Mouse (Mus musculus) liver, embryonic 11.5 days (tissue): ENCODE results near the gene Nmnat3. TPM values are rescaled to one million over a fixed set of nuclear protein-coding genes. Genes with fewer than 3 reads are reported as not detected.

Experiments
- ATAC-seq: fragments of 200-750 bp; cut with Nextera tagmentation; replicated peaks from 2 replicates; pipeline ENCODE4 v1.8.0; 2017; ENCODE audit warnings: moderate number of reproducible peaks, mild to moderate bottlenecking, moderate TSS enrichment, moderate library complexity; ENCODE audit not compliant: low FRiP score
- DNase-seq: peaks from one replicate; pipeline ENCODE4 v3.0.0-alpha.2; 2017; ENCODE audit warnings: low spot score
- H3K27ac ChIP-seq: fragments of 300-500 bp; sonication (generic); 2 replicates; pipeline ENCODE4 v1.5.1; 2014; ENCODE audit warnings: mild to moderate bottlenecking, low read depth, low read length, control low read depth
- H3K27me3 ChIP-seq: fragments of 300-500 bp; sonication (generic); replicated peaks from 2 replicates; pipeline ENCODE4 v1.6.1; 2014; ENCODE audit warnings: low read length, mixed read lengths; ENCODE audit not compliant: control insufficient read depth, insufficient read depth
- H3K36me3 ChIP-seq: fragments of 300-500 bp; sonication (generic); 2 replicates; pipeline ENCODE4 v1.6.1; 2014; ENCODE audit warnings: mild to moderate bottlenecking, low read length, moderate library complexity, mixed read lengths; ENCODE audit not compliant: control insufficient read depth, insufficient read depth
- H3K4me1 ChIP-seq: fragments of 300-500 bp; sonication (generic); replicated peaks from 2 replicates; pipeline ENCODE4 v1.6.1; 2014; ENCODE audit warnings: low read length, mixed read lengths; ENCODE audit not compliant: control insufficient read depth, insufficient read depth
- H3K4me2 ChIP-seq: fragments of 300-500 bp; sonication (generic); 2 replicates; pipeline ENCODE4 v1.6.1; 2014; ENCODE audit warnings: mild to moderate bottlenecking, control low read depth, moderate library complexity
- H3K4me3 ChIP-seq: fragments of 300-500 bp; sonication (generic); 2 replicates; pipeline ENCODE4 v1.5.1; 2014; ENCODE audit warnings: low read depth, low read length, control low read depth
- H3K9ac ChIP-seq: fragments of 300-500 bp; sonication (generic); 2 replicates; pipeline ENCODE4 v1.6.1; 2014; ENCODE audit warnings: low read depth, low read length, control low read depth
- H3K9me3 ChIP-seq: fragments of 300-500 bp; sonication (generic); 2 replicates; pipeline ENCODE4 v1.6.1; 2016; ENCODE audit warnings: low read length, inconsistent platforms, mixed read lengths; ENCODE audit not compliant: control insufficient read depth
- WGBS: fragments of 180-500 bp; shearing (Covaris S2); extraction: QIAGEN DNeasy Blood & Tissue Kit; methylation state at CpG from one replicate; pipeline ENCODE4 v1.1.7; 2014; 5-methylcytosine and 5-hydroxymethylcytosine counted together
- polyA plus RNA-seq: library from polyadenylated mRNA; unstranded; fragments of >200 nt; fragmentation: Nextera tagmentation; extraction: Ambion mirVana; gene quantifications from 2 replicates; pipeline ENCODE4 v1.2.1, GENCODE M21; 2014

The Nmnat3 gene
- polyA plus RNA-seq, 1 experiment from 2014 or later: 35.9 TPM

GRCm38 (mm10) chr9:98298761-98299160, 11.5 kb downstream of the Nmnat3 start:
- Histone ChIP-seq H3K9me3 (no peaks in the 10 kb centered on the region), H3K4me3 (peak overlapping the region; percentile 39), H3K4me2 (peak overlapping the region; percentile 66), H3K27ac (peak overlapping the region; percentile 91), H3K4me1 (peaks cover 14% of the 10 kb centered on the region), H3K27me3 (no peaks in the 10 kb centered on the region), H3K36me3 (peaks cover 4% of the 10 kb centered on the region), H3K9ac (peak overlapping the region; percentile 46; the same call in 1 of the 2 replicates)
- whole genome bisulfite sequencing: 41% methylated on average over 3 of the region's 3 CpGs
- ATAC-seq (peak; percentile 18), DNase-seq (no peak)

GRCm38 (mm10) chr9:98299235-98299634, 12.0 kb downstream of the Nmnat3 start:
- peak overlapping the region; percentile 59 for H3K9ac ChIP-seq
- peak overlapping the region; percentile 18; the same call in 1 of the 2 replicates for H3K4me3 ChIP-seq
- WGBS: 35% methylated on average over 7 of the region's 7 CpGs
- no peaks in the 10 kb centered on the region for H3K9me3 ChIP-seq
- peak overlapping the region; percentile 66 for H3K4me2 ChIP-seq
- H3K36me3 ChIP-seq: peaks cover 4% of the 10 kb centered on the region
- ATAC-seq (peak; percentile 91), DNase-seq (peak; percentile 37)
- H3K4me1 ChIP-seq: peaks cover 14% of the 10 kb centered on the region
- peak overlapping the region; percentile 91 for H3K27ac ChIP-seq
- no peaks in the 10 kb centered on the region for H3K27me3 ChIP-seq

GRCm38 (mm10) chr9:98300582-98300981, 13.3 kb downstream of the Nmnat3 start:
- Histone ChIP-seq H3K36me3 (peaks cover 4% of the 10 kb centered on the region), H3K4me3 (no peak overlapping the region), H3K9ac (0 out of 2 replicates have a peak overlapping the region, but pooled peaks have one; percentile 30), H3K27ac (no peak overlapping the region; the same call in 1 of the 2 replicates), H3K9me3 (no peaks in the 10 kb centered on the region), H3K4me1 (peaks cover 14% of the 10 kb centered on the region), H3K4me2 (no peak overlapping the region), H3K27me3 (no peaks in the 10 kb centered on the region)
- WGBS: 75% methylated on average over 7 of the region's 7 CpGs
- ATAC-seq (no peak), DNase-seq (no peak)

- no peak overlapping the region for H3K27ac ChIP-seq
- no peak overlapping the region for H3K9ac ChIP-seq
- no peak for ATAC-seq
- H3K27me3 ChIP-seq: no peaks in the 10 kb centered on the region
- WGBS: 76% methylated on average over 6 of the region's 6 CpGs
- H3K4me3 ChIP-seq: no peak overlapping the region
- no peak overlapping the region for H3K4me2 ChIP-seq
- DNase-seq: no peak
- H3K36me3 ChIP-seq: peaks cover 4% of the 10 kb centered on the region
- H3K4me1 ChIP-seq: peaks cover 3% of the 10 kb centered on the region; the same call in 1 of the 2 replicates
- no peaks in the 10 kb centered on the region for H3K9me3 ChIP-seq
Measured at GRCm38 (mm10) chr9:98307011-98307410, 19.8 kb downstream of the Nmnat3 start.

- Histone ChIP-seq H3K4me2 (no peak overlapping the region), H3K9me3 (no peaks in the 10 kb centered on the region), H3K4me3 (no peak overlapping the region), H3K4me1 (peaks cover 25% of the 10 kb centered on the region), H3K36me3 (no peaks in the 10 kb centered on the region; the same call in 1 of the 2 replicates), H3K27ac (no peak overlapping the region; the same call in 1 of the 2 replicates), H3K27me3 (no peaks in the 10 kb centered on the region), H3K9ac (no peak overlapping the region)
- no peak for ATAC-seq
- 88% methylated on average over 12 of the region's 12 CpGs for WGBS
- DNase-seq: no peak
Measured at GRCm38 (mm10) chr9:98311316-98311965, 24.2 kb downstream of the Nmnat3 start.

GRCm38 (mm10) chr9:98312622-98313374, 25.6 kb downstream of the Nmnat3 start:
- ATAC-seq: no peak; the same call in 1 of the 2 replicates
- no peaks in the 10 kb centered on the region for H3K9me3 ChIP-seq
- H3K36me3 ChIP-seq: no peaks in the 10 kb centered on the region; the same call in 1 of the 2 replicates
- DNase-seq: no peak
- H3K9ac ChIP-seq: no peak overlapping the region
- H3K4me3 ChIP-seq: no peak overlapping the region
- H3K27me3 ChIP-seq: no peaks in the 10 kb centered on the region
- H3K4me2 ChIP-seq: peak overlapping the region; percentile 45; the same call in 1 of the 2 replicates
- peaks cover 25% of the 10 kb centered on the region for H3K4me1 ChIP-seq
- H3K27ac ChIP-seq: peak overlapping the region; percentile 8; the same call in 1 of the 2 replicates
- 68% methylated on average over 6 of the region's 6 CpGs for WGBS

GRCm38 (mm10) chr9:98313587-98313986, 26.4 kb downstream of the Nmnat3 start:
- peak; percentile 97 for ATAC-seq
- no peaks in the 10 kb centered on the region for H3K27me3 ChIP-seq
- 0 out of 2 replicates have a peak overlapping the region, but pooled peaks have one; percentile 24 for H3K4me3 ChIP-seq
- peak overlapping the region; percentile 61 for H3K4me2 ChIP-seq
- H3K27ac ChIP-seq: peak overlapping the region; percentile 64
- no peaks in the 10 kb centered on the region; the same call in 1 of the 2 replicates for H3K36me3 ChIP-seq
- H3K9me3 ChIP-seq: no peaks in the 10 kb centered on the region
- no peak for DNase-seq
- 50% methylated on average over 6 of the region's 6 CpGs for WGBS
- H3K9ac ChIP-seq: no peak overlapping the region; the same call in 1 of the 2 replicates
- H3K4me1 ChIP-seq: peaks cover 25% of the 10 kb centered on the region

GRCm38 (mm10) chr9:98314059-98314650, 26.9 kb downstream of the Nmnat3 start:
- H3K4me2 ChIP-seq: peak overlapping the region; percentile 61
- H3K27ac ChIP-seq: peak overlapping the region; percentile 64
- peak; percentile 62; the same call in 1 of the 2 replicates for ATAC-seq

More at GRCm38 (mm10) chr9:98314059-98314650, 26.9 kb downstream of the Nmnat3 start:
- Histone ChIP-seq H3K4me1 (peaks cover 25% of the 10 kb centered on the region), H3K9ac (no peak overlapping the region; the same call in none of the 2 replicates), H3K4me3 (0 out of 2 replicates have a peak overlapping the region, but pooled peaks have one; percentile 24), H3K36me3 (no peaks in the 10 kb centered on the region; the same call in 1 of the 2 replicates), H3K27me3 (no peaks in the 10 kb centered on the region), H3K9me3 (no peaks in the 10 kb centered on the region)
- DNase-seq: no peak
- WGBS: 60% methylated on average over 7 of the region's 7 CpGs
